Mouse (Mus musculus) limb, embryonic 11.5 days (tissue): ENCODE results near the gene Dhx30. TPM values are rescaled to one million over a fixed set of nuclear protein-coding genes. Genes with fewer than 3 reads are reported as not detected.

Experiments
- polyA plus RNA-seq: library from polyadenylated mRNA; unstranded; fragments of >200 nt; fragmentation: Nextera tagmentation; extraction: Ambion mirVana; gene quantifications from 2 replicates; pipeline ENCODE4 v1.2.1, GENCODE M21; 2014

The Dhx30 gene
- polyA plus RNA-seq, 1 experiment from 2014 or later, result 179 TPM

Other genes with a start within 250 kb of the Dhx30 start
- 42.8 and 50.2 TPM in 2 replicates for gene Cdc25a, start 242.3 kb downstream of the Dhx30 start, polyA plus RNA-seq
- gene Map4, start 186.4 kb downstream of the Dhx30 start, polyA plus RNA-seq, result 38.5 and 43.6 TPM in 2 replicates
- gene Smarcc1, start 122 bp downstream of the Dhx30 start, polyA plus RNA-seq, result 206 and 217 TPM in 2 replicates
- 0.32 and 0.35 TPM in 2 replicates for gene Cspg5, start 126.0 kb upstream of the Dhx30 start, polyA plus RNA-seq
- 41.5 and 44.7 TPM in 2 replicates for gene Elp6, start 187.3 kb upstream of the Dhx30 start, polyA plus RNA-seq
- 22.1 and 23.9 TPM in 2 replicates for gene Scap, start 215.5 kb upstream of the Dhx30 start, polyA plus RNA-seq